Mouse (Mus musculus) CD4-positive, CD25-positive, alpha-beta regulatory T cell, adult 2 months (primary cell): Measurements from ENCODE around the gene Chrdl2.
"Not testable (repeated sequence)": the region's sequence is repeated elsewhere in the genome, so short reads cannot be mapped to it uniquely, and the experiment has no call there.

Experiments used
- DNase-seq: peaks from one replicate; pipeline ENCODE4 v3.0.0-alpha.2; 2012; ENCODE audit warnings: low read depth, low spot score

Chrdl2 gene

DNA sequence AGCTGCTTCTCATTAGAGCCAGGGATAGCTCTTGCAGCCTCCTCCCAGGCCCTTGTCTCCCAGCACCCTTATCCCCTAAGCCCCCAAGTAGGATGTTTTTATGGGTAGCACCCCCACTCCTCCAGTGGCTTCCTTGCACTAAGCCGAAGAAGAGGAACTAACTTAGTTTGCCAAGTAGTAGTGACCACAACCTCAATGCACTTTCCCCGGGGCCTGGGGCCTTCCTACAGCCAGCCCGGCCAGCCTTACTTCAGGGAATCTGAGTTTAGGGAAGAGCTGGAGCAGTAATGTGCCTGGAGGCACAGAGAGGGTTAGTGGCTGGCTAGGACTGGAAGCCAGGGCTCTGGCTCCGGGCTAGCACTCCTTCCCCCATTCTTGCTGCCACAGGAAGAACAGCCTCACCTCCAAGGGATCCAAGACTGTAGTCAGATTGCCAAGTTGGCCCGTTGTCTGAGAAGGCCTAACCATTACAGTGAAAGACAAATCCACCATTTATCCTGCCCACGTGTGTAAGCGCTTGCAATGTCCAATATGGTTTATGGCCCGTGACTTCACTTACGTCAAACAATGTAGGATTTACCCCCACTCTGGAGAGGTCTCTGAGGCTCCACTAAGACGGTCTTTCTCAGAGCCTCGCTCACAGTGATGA, 29.0 kb downstream of the Chrdl2 start:
- DNase-seq, result no peak

DNA sequence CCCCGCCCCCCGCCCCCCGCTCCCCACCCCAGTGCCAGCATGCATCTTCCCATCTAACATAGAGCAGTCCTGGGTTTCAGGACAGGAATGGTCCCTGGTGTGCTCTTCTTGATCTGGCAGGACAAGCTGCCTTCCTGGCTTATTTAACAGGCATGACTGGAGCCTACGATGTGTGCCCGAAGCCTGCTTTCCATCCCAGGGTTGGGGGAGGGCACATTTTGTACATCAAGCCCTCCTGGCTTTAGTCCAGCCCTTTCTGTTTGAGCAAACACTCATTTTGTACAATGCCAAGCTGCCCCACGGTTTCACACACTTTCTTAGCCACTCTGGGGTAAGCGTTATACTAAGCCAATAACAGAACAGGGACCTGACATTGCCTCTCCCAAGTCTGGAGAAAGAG, 30.1 kb downstream of the Chrdl2 start:
- DNase-seq, result no peak

DNA sequence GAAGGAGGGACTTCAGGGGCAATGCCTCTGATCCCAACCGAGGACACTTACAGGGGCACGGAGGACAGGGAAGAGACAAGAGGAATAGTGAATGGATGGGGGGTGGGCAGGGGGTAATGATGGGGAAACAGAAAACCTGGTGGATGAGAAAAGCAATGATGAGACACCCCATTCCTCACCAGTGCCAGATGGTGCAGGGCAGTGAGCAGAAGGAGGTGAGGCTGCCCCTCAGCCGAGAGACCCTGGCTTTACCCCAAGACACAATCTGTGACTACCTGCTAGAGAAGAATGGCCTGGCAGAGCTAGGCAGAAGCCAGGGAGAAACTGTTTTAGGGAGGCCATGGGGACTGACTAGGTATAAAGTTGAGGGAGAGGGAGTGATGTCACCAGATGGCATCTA, 30.5 kb downstream of the Chrdl2 start:
- DNase-seq, result no peak

DNA sequence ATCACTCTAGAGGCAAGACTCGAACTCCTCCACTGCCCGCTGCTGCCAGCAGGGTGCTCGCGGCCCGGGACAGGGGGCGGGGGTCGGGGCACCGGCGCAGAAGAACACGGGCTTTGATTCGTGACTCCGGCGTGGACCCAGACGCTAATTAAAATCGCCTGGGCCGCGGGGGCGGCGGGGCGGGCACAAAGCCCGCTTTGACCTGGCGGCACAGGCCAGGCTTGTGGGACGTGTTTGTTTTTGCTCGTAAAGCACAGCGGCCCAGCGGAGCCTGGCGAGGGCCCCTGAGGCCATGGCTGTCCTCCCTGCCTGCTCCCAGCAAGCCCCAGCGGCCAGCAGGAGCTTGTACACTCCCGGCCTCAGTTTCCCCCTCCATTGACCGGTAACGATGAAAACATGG, 36.1 kb downstream of the Chrdl2 start:
- no peak for DNase-seq

DNA sequence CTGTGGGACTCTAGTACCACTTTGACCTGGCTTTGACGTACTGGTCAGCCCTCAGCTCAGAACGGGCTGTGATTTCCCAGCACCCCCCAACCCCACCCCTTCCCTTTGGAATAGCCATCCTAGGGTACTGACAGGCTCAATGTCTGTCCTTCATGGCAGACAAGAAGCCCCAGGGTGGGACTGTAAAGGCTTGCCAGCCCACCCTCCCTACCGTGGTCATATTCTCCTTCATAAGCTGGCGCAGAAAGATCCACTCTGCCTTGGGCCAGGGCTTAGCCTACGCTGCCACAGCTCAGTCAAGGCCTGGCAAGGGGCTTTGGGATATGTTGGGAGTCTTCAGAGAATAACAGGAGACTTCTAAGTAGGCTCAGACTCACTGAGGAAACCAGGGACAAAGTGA, 37.1 kb downstream of the Chrdl2 start:
- DNase-seq, result no peak

DNA sequence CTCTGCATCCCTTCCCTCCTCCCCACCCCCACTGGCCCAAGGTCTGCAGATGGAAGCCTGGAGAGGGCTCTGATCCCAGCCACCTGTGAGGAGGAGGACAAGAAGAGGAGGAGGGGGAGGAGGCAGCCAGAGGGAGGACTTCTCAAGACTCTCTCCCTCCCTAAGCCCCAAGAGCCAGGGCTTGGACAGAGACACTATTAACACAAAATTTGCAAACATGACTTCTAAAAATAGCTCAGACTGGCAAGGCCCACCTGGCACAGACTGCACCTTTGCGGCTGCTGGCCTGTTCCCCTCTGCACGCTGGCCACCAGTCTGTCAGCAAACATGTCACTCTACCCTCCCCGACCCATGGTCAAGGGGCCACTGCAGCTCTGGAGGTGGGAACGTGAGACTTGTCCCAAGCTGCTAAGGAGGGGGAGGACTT, 37.6 kb downstream of the Chrdl2 start:
- no peak for DNase-seq

DNA sequence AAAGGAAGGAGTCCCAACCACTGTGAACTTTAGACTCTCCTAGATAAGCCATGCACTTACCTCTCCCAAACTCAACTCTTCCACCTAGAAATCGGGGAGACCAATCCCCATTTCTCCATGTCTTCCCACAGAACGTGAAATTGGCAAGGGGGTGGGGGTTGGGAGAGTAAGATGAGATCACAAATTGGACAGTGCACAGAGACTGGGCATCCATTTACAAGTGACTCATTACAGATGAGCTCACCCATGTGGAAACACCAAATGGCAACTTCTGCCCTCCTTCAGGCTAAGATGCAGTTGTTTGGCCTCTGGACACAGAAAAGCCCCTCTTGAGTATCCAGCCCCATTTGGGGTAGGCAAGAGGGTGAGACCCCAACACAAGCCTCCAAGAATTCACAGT, 40.5 kb downstream of the Chrdl2 start:
- DNase-seq, result no peak

DNA sequence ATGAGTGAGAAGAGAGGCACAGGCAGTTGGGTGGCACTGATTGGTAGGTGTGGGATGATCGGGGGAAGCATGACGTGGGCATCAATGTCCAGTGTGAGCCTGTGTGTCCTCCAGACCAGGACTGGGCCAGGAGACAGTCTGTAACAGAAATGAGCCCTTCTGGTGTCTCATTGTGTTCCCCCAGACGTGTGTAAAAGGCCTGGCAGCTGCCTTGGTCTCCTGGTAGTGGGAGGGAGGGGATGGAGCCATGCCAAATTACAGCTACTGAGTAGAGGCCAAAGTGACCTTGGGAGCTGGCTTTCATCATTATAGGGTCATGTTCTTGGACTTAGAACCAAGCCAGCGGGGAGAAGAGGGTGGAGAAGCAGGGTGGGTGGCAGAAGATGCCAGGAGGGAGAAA, 45.9 kb downstream of the Chrdl2 start:
- DNase-seq, result no peak

DNA sequence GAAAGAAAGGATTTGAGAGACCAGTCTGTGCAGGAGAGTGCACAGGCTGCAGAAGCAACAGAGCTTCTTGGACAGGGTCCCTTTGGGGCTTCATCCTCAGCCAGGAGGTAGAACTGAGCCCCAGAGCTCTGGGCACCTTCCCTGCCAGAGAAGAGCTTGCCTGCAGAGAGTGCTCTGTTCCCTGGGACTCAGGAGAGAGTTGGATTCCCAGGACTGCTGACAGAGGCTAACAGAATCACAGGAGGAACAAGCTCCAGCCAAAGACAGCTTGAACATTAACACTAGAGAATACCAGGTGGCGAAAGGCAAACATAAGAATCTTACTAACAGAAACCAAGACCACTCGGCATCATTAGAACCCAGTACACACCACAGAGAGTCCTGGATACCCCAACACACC, 47.0 kb downstream of the Chrdl2 start:
- DNase-seq, result not testable (repeated sequence)

DNA sequence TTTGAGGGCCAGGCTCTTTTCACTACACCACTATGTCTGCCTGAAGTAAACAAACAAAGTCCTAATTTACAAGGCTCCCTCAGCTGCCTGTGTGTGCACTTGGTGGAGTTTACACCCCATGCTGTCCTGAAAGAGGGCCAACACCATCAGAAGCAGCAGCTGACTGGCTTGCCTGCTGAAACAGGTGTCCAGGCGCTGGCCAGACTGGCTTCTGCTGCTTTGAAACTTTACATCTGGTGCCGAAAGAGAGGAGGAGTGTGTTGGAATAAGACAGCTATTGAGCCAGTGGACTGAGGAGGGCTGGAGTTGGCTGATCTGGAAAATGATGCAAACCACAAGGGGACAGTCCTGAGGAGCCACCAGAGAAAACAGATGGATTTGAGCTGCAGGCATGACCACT, 68.0 kb downstream of the Chrdl2 start:
- no peak for DNase-seq

DNA sequence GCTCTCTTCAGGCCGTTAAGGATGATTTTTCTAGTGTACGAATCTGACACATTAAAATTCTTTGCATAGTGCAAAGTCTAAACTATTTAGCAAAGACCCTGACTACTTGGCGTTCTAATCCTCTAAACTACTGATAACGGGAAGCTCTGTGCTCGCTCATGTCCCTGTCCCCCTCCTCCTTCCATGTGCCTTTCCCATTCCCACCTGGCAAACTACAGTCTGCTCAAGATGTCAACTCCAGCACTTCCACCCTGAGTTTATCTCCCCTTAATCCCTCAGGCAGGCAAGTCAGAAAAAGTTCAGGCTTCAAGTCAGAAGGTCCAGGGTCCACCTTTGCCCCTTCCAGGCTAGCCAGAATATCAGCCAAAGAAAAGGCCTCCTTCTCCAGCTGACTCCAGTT, 70.3 kb downstream of the Chrdl2 start:
- no peak for DNase-seq

DNA sequence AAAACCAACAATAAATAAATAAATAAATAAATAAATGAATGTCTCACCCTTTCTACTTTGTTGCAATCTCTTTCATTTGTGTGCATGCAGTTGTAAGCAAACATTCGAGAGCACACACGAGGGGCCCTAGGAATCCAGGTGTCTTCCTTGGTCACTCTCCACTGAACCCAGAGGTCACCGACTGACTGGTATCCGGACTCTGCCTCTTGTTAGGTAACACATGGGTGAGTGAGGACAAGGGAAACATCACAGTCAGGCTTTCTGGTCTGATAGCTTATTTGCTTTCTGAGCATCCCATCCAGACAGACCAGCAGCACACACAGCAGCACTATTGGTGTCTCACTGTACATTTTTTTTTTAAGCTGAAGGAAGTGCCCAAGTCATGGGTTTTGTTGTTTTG, 71.1 kb downstream of the Chrdl2 start:
- no peak for DNase-seq

DNA sequence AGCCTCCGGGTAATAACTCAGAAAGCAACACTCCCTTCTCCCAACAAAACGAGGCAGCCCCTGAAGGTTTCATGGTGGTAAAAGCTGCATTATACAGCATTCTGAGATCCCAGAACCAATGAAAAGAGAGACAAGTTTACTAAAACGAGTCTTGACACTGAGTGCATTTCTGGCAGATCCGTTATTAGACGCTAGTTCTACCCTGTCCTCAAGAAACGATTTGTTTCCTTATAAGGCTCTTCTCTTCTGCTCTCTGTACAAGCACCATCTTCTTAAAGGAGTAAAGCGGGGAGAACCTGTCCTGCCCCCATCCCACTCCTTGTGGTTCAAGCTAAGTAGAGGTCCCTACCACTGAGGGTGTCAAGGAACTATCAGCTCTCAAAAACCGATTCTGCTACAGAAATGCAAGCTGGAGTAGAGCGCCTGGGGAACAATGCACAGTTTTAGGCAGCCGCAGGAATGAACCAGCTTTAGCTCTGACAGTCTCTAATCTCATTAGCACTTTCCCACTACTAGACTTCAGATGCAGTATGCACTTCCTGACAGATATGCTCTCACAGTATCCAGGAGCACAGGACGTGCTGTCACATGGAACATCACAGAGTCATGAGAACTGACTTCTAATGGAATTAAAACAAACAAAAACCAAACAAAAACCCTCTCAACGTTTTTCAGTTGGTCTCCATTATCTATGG, 74.3 kb downstream of the Chrdl2 start:
- DNase-seq, result no peak

DNA sequence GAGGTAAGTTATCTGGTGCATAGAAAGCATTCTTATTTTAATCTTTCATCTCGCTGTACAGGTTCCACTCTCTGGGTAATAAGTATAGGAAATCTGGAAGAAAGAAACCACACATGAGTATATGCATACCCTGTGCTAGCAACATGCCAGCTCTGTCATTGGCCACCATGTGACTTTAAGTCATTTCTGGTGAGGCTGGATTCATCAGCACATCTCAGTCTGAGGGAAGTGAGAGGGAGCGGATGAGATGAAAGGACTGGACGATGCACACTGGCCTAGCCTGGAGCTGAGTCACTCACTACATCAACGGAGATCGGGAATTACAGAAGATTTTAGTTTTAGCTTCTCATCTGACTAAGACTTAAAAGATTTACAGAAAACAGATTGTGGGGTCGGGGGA, 76.9 kb downstream of the Chrdl2 start:
- DNase-seq, result no peak

DNA sequence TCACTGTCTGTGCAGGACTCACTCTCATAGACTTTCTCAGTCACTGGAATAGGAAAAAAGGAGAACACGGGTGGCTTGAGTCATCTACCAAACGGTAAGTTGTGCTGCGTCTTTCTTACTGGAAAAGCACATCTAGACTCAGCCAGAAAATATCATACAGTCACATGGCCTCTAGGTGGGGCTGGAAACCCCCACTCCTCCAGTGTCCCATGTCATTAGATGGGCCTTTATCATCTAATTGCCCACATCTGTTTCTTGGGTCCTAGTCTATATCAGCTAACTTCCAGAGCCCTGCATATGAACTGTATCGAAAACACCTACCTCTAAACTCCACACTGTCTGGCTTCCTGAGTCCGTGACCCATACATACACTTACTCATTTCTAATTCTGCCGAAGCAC, 77.8 kb downstream of the Chrdl2 start:
- no peak for DNase-seq
